Mouse (Mus musculus): ENCODE data around the gene Tfap2a.

Tfap2a gene

GRCm38 (mm10) chr13:40727731-40728625 is 10.2 kb downstream of the Tfap2a start:
- no peak for TF ChIP-seq GATA4 (IDR thresholded peaks at IDR 0.05; ENCODE audit: insufficient replicate concordance, low read length)

GRCm38 (mm10) chr13:40725924-40726323 is 12.3 kb downstream of the Tfap2a start:
- TF ChIP-seq GATA4 (IDR thresholded peaks at IDR 0.05; ENCODE audit: insufficient replicate concordance, low read length), result no peak

- TF ChIP-seq GATA4 (IDR thresholded peaks at IDR 0.05; ENCODE audit: insufficient replicate concordance, low read length), result no peak
Observed at GRCm38 (mm10) chr13:40723598-40723920, 14.6 kb downstream of the Tfap2a start.

- TF ChIP-seq GATA4 (IDR thresholded peaks at IDR 0.05; ENCODE audit: insufficient replicate concordance, low read length), result no peak
Observed at GRCm38 (mm10) chr13:40722741-40723597, 15.2 kb downstream of the Tfap2a start.

GRCm38 (mm10) chr13:40719741-40720082 is 18.5 kb downstream of the Tfap2a start:
- TF ChIP-seq GATA4 (IDR thresholded peaks at IDR 0.05; ENCODE audit: insufficient replicate concordance, low read length), result no peak

GRCm38 (mm10) chr13:40719066-40719740 is 19.0 kb downstream of the Tfap2a start:
- TF ChIP-seq GATA4 (IDR thresholded peaks at IDR 0.05; ENCODE audit: insufficient replicate concordance, low read length), result no peak

- TF ChIP-seq GATA4 (IDR thresholded peaks at IDR 0.05; ENCODE audit: insufficient replicate concordance, low read length), result no peak
Observed at GRCm38 (mm10) chr13:40716771-40717716, 21.1 kb downstream of the Tfap2a start.

- TF ChIP-seq GATA4 (IDR thresholded peaks at IDR 0.05; ENCODE audit: insufficient replicate concordance, low read length), result no peak
Observed at GRCm38 (mm10) chr13:40714531-40714930, 23.6 kb downstream of the Tfap2a start.

- TF ChIP-seq GATA4 (IDR thresholded peaks at IDR 0.05; ENCODE audit: insufficient replicate concordance, low read length), result no peak
Observed at GRCm38 (mm10) chr13:40713681-40714080, 24.5 kb downstream of the Tfap2a start.

- no peak for TF ChIP-seq GATA4 (IDR thresholded peaks at IDR 0.05; ENCODE audit: insufficient replicate concordance, low read length)
Observed at GRCm38 (mm10) chr13:40713241-40713640, 24.9 kb downstream of the Tfap2a start.

GRCm38 (mm10) chr13:40712526-40712832 is 25.7 kb downstream of the Tfap2a start:
- TF ChIP-seq GATA4 (IDR thresholded peaks at IDR 0.05; ENCODE audit: insufficient replicate concordance, low read length), result no peak

- no peak for TF ChIP-seq GATA4 (IDR thresholded peaks at IDR 0.05; ENCODE audit: insufficient replicate concordance, low read length)
Observed at GRCm38 (mm10) chr13:40711661-40712525, 26.3 kb downstream of the Tfap2a start.

- no peak for TF ChIP-seq GATA4 (IDR thresholded peaks at IDR 0.05; ENCODE audit: insufficient replicate concordance, low read length)
Observed at GRCm38 (mm10) chr13:40710062-40710342, 28.2 kb downstream of the Tfap2a start.
